Mouse (Mus musculus) testis, adult 2 months (tissue): ENCODE results near the gene Cd2.

ENCODE experiments used
- CTCF ChIP-seq: fragments of 200-500 bp; IDR thresholded peaks from 2 replicates; pipeline ENCODE4 v1.5.1; 2012; ENCODE audit warnings: low read depth, mild to moderate bottlenecking, inconsistent platforms, low read length, moderate library complexity; ENCODE audit not compliant: control insufficient read depth, insufficient read depth, insufficient replicate concordance
- POLR2A ChIP-seq: fragments of 200-500 bp; IDR thresholded peaks from 2 replicates; pipeline ENCODE4 v1.6.1; 2012; ENCODE audit warnings: low read depth, mild to moderate bottlenecking, inconsistent platforms, low read length, moderate library complexity; ENCODE audit not compliant: control insufficient read depth

DNA sequence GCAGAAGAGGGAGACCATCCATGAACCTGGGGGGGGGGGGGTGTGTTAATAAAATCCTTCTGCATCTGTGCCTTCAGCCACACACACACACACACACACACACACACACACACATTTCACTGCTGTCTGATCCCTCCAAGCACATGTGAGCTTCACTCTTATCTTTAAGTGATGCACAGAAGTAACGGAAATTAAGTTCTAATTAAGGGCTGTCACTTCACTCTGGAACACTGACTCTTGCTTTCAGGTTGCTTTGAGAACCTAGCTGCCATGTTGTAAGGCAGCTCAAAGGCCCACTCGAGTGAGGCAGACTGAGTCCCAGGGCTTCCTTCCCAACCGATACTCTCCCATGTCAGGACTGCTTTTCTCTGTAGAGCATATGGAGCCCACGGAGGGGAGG is 5.9 kb downstream of the Cd2 start:
- TF ChIP-seq CTCF (no peak), POLR2A (no peak)
